In the genomic region with DNA sequence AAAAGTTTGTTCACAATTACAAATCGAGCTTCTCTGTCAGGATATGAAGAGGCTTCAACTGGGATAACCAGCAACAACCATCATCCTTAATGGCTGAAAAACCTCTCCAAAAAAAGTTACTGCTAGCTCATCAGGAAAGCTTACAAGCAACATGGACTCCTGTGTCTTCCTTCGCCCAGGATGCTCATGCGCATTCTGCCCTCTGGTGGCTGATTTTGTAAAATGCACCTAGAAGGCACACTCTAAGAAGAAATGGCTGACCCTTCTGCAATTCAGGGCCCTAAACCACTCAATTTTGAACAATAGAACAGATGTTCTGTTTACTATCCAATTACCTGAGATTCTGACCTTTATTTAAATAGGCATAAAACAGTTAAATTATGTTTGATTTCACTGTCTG, we compare ENCODE assay signal across 8 mouse cellular contexts.
DNase-seq lines count a peak whose midpoint lies in the region; ATAC-seq and TF ChIP-seq lines count a peak whose summit lies in the region.

No protein-coding gene starts in this region.

- no peak overlapping the region for H3K27ac ChIP-seq in forebrain, embryonic 11.5 days (ENCODE audit: low read depth, low read length)
- H3K27ac ChIP-seq in forebrain, embryonic 15.5 days (replicated peaks): no peak overlapping the region
- no peak overlapping the region for H3K27ac ChIP-seq in bone marrow macrophage, adult 2 months (ENCODE audit: insufficient read depth, low read depth, low read length)
- H3K27ac ChIP-seq in forebrain, embryonic 14.5 days (ENCODE audit: low read depth, low read length): no peak overlapping the region
- no peak overlapping the region for H3K27ac ChIP-seq in lung, embryonic 14.5 days (ENCODE audit: low read depth)

- TF ChIP-seq CTCF in bone marrow macrophage, adult 2 months (IDR thresholded peaks at IDR 0.05; ENCODE audit: low read depth, low read length): peak; percentile 66
- peak; percentile 83 for TF ChIP-seq CTCF in lung, embryonic 14.5 days (IDR thresholded peaks at IDR 0.05; ENCODE audit: low read depth)

- DNase-seq in forebrain, embryonic 11.5 days (ENCODE audit: low spot score): peak; percentile 83
- DNase-seq in B cell, adult 2 months: peak; percentile 67 to 72
- DNase-seq in forebrain, embryonic 14.5 days (ENCODE audit: low spot score): peak; percentile 88
- DNase-seq in kidney, postnatal 36 days: peak; percentile 31 to 72
- peak; percentile 89 for DNase-seq in lung, embryonic 14.5 days
- peak; percentile 36 for DNase-seq in right cerebral cortex, postnatal 25 days

- 0 out of 2 replicates have a peak, but pooled peaks have one; percentile 33 for ATAC-seq in forebrain, embryonic 11.5 days (replicated peaks; ENCODE audit: low FRiP score)
- no peak for ATAC-seq in forebrain, embryonic 15.5 days (replicated peaks)
- ATAC-seq in forebrain, embryonic 14.5 days: peak; percentile 52; the same call in 1 of the 2 replicates
- ATAC-seq in lung, embryonic 14.5 days (ENCODE audit: insufficient read depth): no peak

- H3K27me3 ChIP-seq in forebrain, embryonic 11.5 days (ENCODE audit: control insufficient read depth, insufficient read depth, low read length): no peaks in the 10 kb centered on the region
- no peaks in the 10 kb centered on the region for H3K27me3 ChIP-seq in forebrain, embryonic 15.5 days
- no peaks in the 10 kb centered on the region for H3K27me3 ChIP-seq in forebrain, embryonic 14.5 days (replicated peaks; ENCODE audit: control insufficient read depth, insufficient read depth, low read length)
- no peaks in the 10 kb centered on the region for H3K27me3 ChIP-seq in lung, embryonic 14.5 days (ENCODE audit: insufficient read depth, low read length)

- no peaks in the 10 kb centered on the region for H3K4me1 ChIP-seq in forebrain, embryonic 11.5 days (replicated peaks; ENCODE audit: control insufficient read depth, insufficient read depth, low read length)
- no peaks in the 10 kb centered on the region for H3K4me1 ChIP-seq in forebrain, embryonic 15.5 days
- H3K4me1 ChIP-seq in bone marrow macrophage, adult 2 months (ENCODE audit: control insufficient read depth, insufficient read depth, low read length): no peaks in the 10 kb centered on the region
- no peaks in the 10 kb centered on the region for H3K4me1 ChIP-seq in forebrain, embryonic 14.5 days (ENCODE audit: control insufficient read depth, insufficient read depth, low read length)
- H3K4me1 ChIP-seq in lung, embryonic 14.5 days (ENCODE audit: insufficient read depth): no peaks in the 10 kb centered on the region

- no peaks in the 10 kb centered on the region for H3K9me3 ChIP-seq in forebrain, embryonic 11.5 days (ENCODE audit: control insufficient read depth, low read length)
- no peaks in the 10 kb centered on the region for H3K9me3 ChIP-seq in forebrain, embryonic 15.5 days
- H3K9me3 ChIP-seq in forebrain, embryonic 14.5 days (replicated peaks; ENCODE audit: control insufficient read depth, low read length): no peaks in the 10 kb centered on the region
- H3K9me3 ChIP-seq in lung, embryonic 14.5 days (ENCODE audit: low read depth, low read length): no peaks in the 10 kb centered on the region

- 5% methylated on average over 3 of the region's 3 CpGs for WGBS in forebrain, embryonic 11.5 days
- 4% methylated on average over 3 of the region's 3 CpGs for WGBS in forebrain, embryonic 15.5 days
- WGBS in forebrain, embryonic 14.5 days: 2% methylated on average over 3 of the region's 3 CpGs
- 9% methylated on average over 3 of the region's 3 CpGs for WGBS in lung, embryonic 14.5 days

- no peak overlapping the region for H3K9ac ChIP-seq in forebrain, embryonic 11.5 days (ENCODE audit: low read length)
- no peak overlapping the region for H3K9ac ChIP-seq in forebrain, embryonic 15.5 days (replicated peaks)
- H3K9ac ChIP-seq in forebrain, embryonic 14.5 days (ENCODE audit: low read length): no peak overlapping the region
- H3K9ac ChIP-seq in lung, embryonic 14.5 days: no peak overlapping the region

- H3K4me3 ChIP-seq in forebrain, embryonic 11.5 days (ENCODE audit: low read depth, low read length): no peak overlapping the region
- H3K4me3 ChIP-seq in forebrain, embryonic 15.5 days: no peak overlapping the region
- H3K4me3 ChIP-seq in bone marrow macrophage, adult 2 months (ENCODE audit: insufficient read depth, low read length): no peak overlapping the region
- H3K4me3 ChIP-seq in forebrain, embryonic 14.5 days (ENCODE audit: low read depth, low read length): no peak overlapping the region
- no peak overlapping the region for H3K4me3 ChIP-seq in lung, embryonic 14.5 days (ENCODE audit: low read depth, low read length)

- H3K4me2 ChIP-seq in forebrain, embryonic 11.5 days (ENCODE audit: low read depth, low read length, severe bottlenecking): no peak overlapping the region
- H3K4me2 ChIP-seq in forebrain, embryonic 15.5 days (replicated peaks): no peak overlapping the region
- no peak overlapping the region for H3K4me2 ChIP-seq in forebrain, embryonic 14.5 days (ENCODE audit: low read length)
- H3K4me2 ChIP-seq in lung, embryonic 14.5 days: no peak overlapping the region

- no peaks in the 10 kb centered on the region for H3K36me3 ChIP-seq in forebrain, embryonic 11.5 days (ENCODE audit: control insufficient read depth, insufficient read depth, low read length)
- no peaks in the 10 kb centered on the region for H3K36me3 ChIP-seq in forebrain, embryonic 15.5 days
- H3K36me3 ChIP-seq in forebrain, embryonic 14.5 days (ENCODE audit: control insufficient read depth, insufficient read depth, low read length): no peaks in the 10 kb centered on the region
- H3K36me3 ChIP-seq in lung, embryonic 14.5 days (ENCODE audit: insufficient read depth): no peaks in the 10 kb centered on the region

- TF ChIP-seq POLR2A in bone marrow macrophage, adult 2 months (IDR thresholded peaks at IDR 0.05; ENCODE audit: borderline replicate concordance, low read depth, low read length): no peak

Comparison
In these comparisons a context has a peak if more than half of its experiments do, and no peak if none do; other contexts are left out.
1. ATAC-seq: peak in forebrain, embryonic 11.5 days (single experiment) and forebrain, embryonic 14.5 days (single experiment); none in forebrain, embryonic 15.5 days (single experiment) and lung, embryonic 14.5 days (single experiment).
2. DNase-seq: peak in every context shown above with its lines; median percentile 89 in lung, embryonic 14.5 days; 88 in forebrain, embryonic 14.5 days; 83 in forebrain, embryonic 11.5 days; 70 in B cell, adult 2 months; 52 in kidney, postnatal 36 days; 36 in right cerebral cortex, postnatal 25 days.